Mouse (Mus musculus) kidney, embryonic 16.5 days (tissue): ENCODE measurements around the gene Tbc1d17. TPM values are rescaled to one million over a fixed set of nuclear protein-coding genes. Genes with fewer than 3 reads are reported as not detected.
A peak's percentile ranks its signal among the peaks of the same experiment; 100 is the strongest.

Experiments used
- ATAC-seq: fragments of 200-750 bp; cut with Nextera tagmentation; 2 replicates; pipeline ENCODE4 v1.8.0; 2017; ENCODE audit warnings: moderate TSS enrichment; ENCODE audit not compliant: low FRiP score, low TSS enrichment
- H3K27ac ChIP-seq: fragments of 300-500 bp; sonication (generic); 2 replicates; pipeline ENCODE4 v1.5.1; 2014; ENCODE audit warnings: low read length
- H3K27me3 ChIP-seq: fragments of 300-500 bp; sonication (generic); 2 replicates; pipeline ENCODE4 v1.6.1; 2014; ENCODE audit warnings: low read length, control low read depth, mixed read lengths; ENCODE audit not compliant: insufficient read depth
- H3K36me3 ChIP-seq: fragments of 300-500 bp; sonication (generic); 2 replicates; pipeline ENCODE4 v1.6.1; 2014; ENCODE audit warnings: low read length, control low read depth, mixed read lengths; ENCODE audit not compliant: insufficient read depth
- H3K4me1 ChIP-seq: fragments of 300-500 bp; sonication (generic); 2 replicates; pipeline ENCODE4 v1.6.1; 2014; ENCODE audit warnings: low read length, control low read depth, mixed read lengths; ENCODE audit not compliant: insufficient read depth
- H3K4me2 ChIP-seq: fragments of 300-500 bp; sonication (generic); replicated peaks from 2 replicates; pipeline ENCODE4 v1.6.1; 2014; ENCODE audit warnings: low read depth, low read length
- H3K4me3 ChIP-seq: fragments of 300-500 bp; sonication (generic); 2 replicates; pipeline ENCODE4 v1.5.1; 2014; ENCODE audit warnings: mild to moderate bottlenecking, low read length
- H3K9ac ChIP-seq: fragments of 300-500 bp; sonication (generic); replicated peaks from 2 replicates; pipeline ENCODE4 v1.6.1; 2014; ENCODE audit warnings: low read length
- H3K9me3 ChIP-seq: fragments of 300-500 bp; sonication (generic); 2 replicates; pipeline ENCODE4 v1.6.1; 2016; ENCODE audit warnings: low read length, control low read depth
- WGBS: fragments of 180-500 bp; shearing (Covaris S2); extraction: QIAGEN DNeasy Blood & Tissue Kit; methylation state at CpG from one replicate; pipeline ENCODE4 v1.1.7; 2014; 5-methylcytosine and 5-hydroxymethylcytosine counted together
- polyA plus RNA-seq: library from polyadenylated mRNA; unstranded; fragments of >200 nt; fragmentation: Nextera tagmentation; extraction: Ambion mirVana; gene quantifications from 2 replicates; pipeline ENCODE4 v1.2.1, GENCODE M21; 2015

Tbc1d17 gene
- 93.9 and 94.9 TPM in 2 replicates for polyA plus RNA-seq

- Histone ChIP-seq H3K9ac (peak within 1 kb of the TSS; percentile 93), H3K36me3 (peaks cover 46% of the 10 kb centered on the region), H3K27me3 (no peaks in the 10 kb centered on the region), H3K27ac (peak within 1 kb of the TSS; percentile 99), H3K4me2 (peak within 1 kb of the TSS; percentile 85), H3K9me3 (no peaks in the 10 kb centered on the region), H3K4me1 (peaks cover 33% of the 10 kb centered on the region), H3K4me3 (peak within 1 kb of the TSS; percentile 81)
- WGBS, result 0% methylated on average over 54 of the region's 54 CpGs
- peak; percentile 86 for ATAC-seq
These were observed at the start of gene Tbc1d17, which contains the start of gene Akt1s1 for GRCm38 (mm10) chr7:44848561-44849415. Gene Tbc1d17 (minus strand): TSS chr7:44849079. Gene Akt1s1 (plus strand): TSS chr7:44848991.

- ATAC-seq, result no peak
- H3K4me1 ChIP-seq, result peaks cover 43% of the 10 kb centered on the region
These were observed 49.7 kb upstream of the Tbc1d17 start for GRCm38 (mm10) chr7:44898607-44899006.

GRCm38 (mm10) chr7:44896499-44896898 lies 47.6 kb upstream of the Tbc1d17 start:
- peak overlapping the region; percentile 81 for H3K4me2 ChIP-seq
- peaks cover 17% of the 10 kb centered on the region; the same call in 1 of the 2 replicates for H3K36me3 ChIP-seq
- peak overlapping the region; percentile 77 for H3K4me3 ChIP-seq
- 25% methylated on average over 10 of the region's 10 CpGs for WGBS
- H3K27me3 ChIP-seq, result no peaks in the 10 kb centered on the region
- no peak for ATAC-seq
- peak overlapping the region; percentile 90 for H3K9ac ChIP-seq
- H3K27ac ChIP-seq, result peak overlapping the region; percentile 87
- no peaks in the 10 kb centered on the region for H3K9me3 ChIP-seq
- peaks cover 47% of the 10 kb centered on the region for H3K4me1 ChIP-seq

More at GRCm38 (mm10) chr7:44898607-44899006, 49.7 kb upstream of the Tbc1d17 start:
- H3K9me3 ChIP-seq, result no peaks in the 10 kb centered on the region
- H3K27me3 ChIP-seq, result no peaks in the 10 kb centered on the region
- H3K9ac ChIP-seq, result peak overlapping the region; percentile 20; the same call in 1 of the 2 replicates
- H3K4me3 ChIP-seq, result no peak overlapping the region; the same call in 1 of the 2 replicates
- H3K36me3 ChIP-seq, result peaks cover 24% of the 10 kb centered on the region; the same call in 1 of the 2 replicates
- 37% methylated on average over 19 of the region's 19 CpGs for WGBS
- H3K4me2 ChIP-seq, result no peak overlapping the region
- H3K27ac ChIP-seq, result 0 out of 2 replicates have a peak overlapping the region, but pooled peaks have one; percentile 37

- Histone ChIP-seq H3K9me3 (no peaks in the 10 kb centered on the region), H3K27ac (peak within 1 kb of the TSS; percentile 87), H3K9ac (peak within 1 kb of the TSS; percentile 90), H3K36me3 (peaks cover 16% of the 10 kb centered on the region; the same call in 1 of the 2 replicates), H3K27me3 (no peaks in the 10 kb centered on the region), H3K4me2 (peak within 1 kb of the TSS; percentile 81), H3K4me1 (peaks cover 47% of the 10 kb centered on the region), H3K4me3 (peak within 1 kb of the TSS; percentile 77)
- WGBS, result 1% methylated on average over 34 of the region's 34 CpGs
- ATAC-seq, result peak; percentile 32
These were observed 46.9 kb upstream of the Tbc1d17 start, which contains the start of gene Fuz for GRCm38 (mm10) chr7:44895593-44896434. Gene Fuz (plus strand): TSS chr7:44896079.

GRCm38 (mm10) chr7:44895206-44895592 lies 46.3 kb upstream of the Tbc1d17 start:
- H3K27ac ChIP-seq, result peak overlapping the region; percentile 87
- H3K27me3 ChIP-seq, result no peaks in the 10 kb centered on the region
- H3K4me3 ChIP-seq, result peak overlapping the region; percentile 77
- peaks cover 10% of the 10 kb centered on the region; the same call in 1 of the 2 replicates for H3K36me3 ChIP-seq
- WGBS, result 73% methylated on average over 7 of the region's 7 CpGs
- no peak for ATAC-seq
- H3K4me1 ChIP-seq, result peaks cover 47% of the 10 kb centered on the region
- peak overlapping the region; percentile 81 for H3K4me2 ChIP-seq
- peak overlapping the region; percentile 90; the same call in 1 of the 2 replicates for H3K9ac ChIP-seq
- H3K9me3 ChIP-seq, result no peaks in the 10 kb centered on the region

- Histone ChIP-seq H3K4me3 (no peak overlapping the region), H3K36me3 (peaks cover 5% of the 10 kb centered on the region; the same call in 1 of the 2 replicates), H3K9me3 (no peaks in the 10 kb centered on the region), H3K4me1 (peaks cover 48% of the 10 kb centered on the region), H3K4me2 (no peak overlapping the region), H3K9ac (no peak overlapping the region), H3K27me3 (no peaks in the 10 kb centered on the region), H3K27ac (no peak overlapping the region)
- 92% methylated on average over 3 of the region's 3 CpGs for WGBS
- ATAC-seq, result no peak
These were observed 45.3 kb upstream of the Tbc1d17 start for GRCm38 (mm10) chr7:44894175-44894574.

- peak overlapping the region; percentile 89 for H3K27ac ChIP-seq
- 33% methylated on average over 8 of the region's 8 CpGs for WGBS
- no peaks in the 10 kb centered on the region for H3K9me3 ChIP-seq
- H3K4me3 ChIP-seq, result 0 out of 2 replicates have a peak overlapping the region, but pooled peaks have one; percentile 11
- peak overlapping the region; percentile 77 for H3K4me2 ChIP-seq
- peaks cover 53% of the 10 kb centered on the region for H3K4me1 ChIP-seq
- 0 out of 2 replicates have a peak overlapping the region, but pooled peaks have one; percentile 56 for H3K9ac ChIP-seq
- no peak for ATAC-seq
- no peaks in the 10 kb centered on the region for H3K27me3 ChIP-seq
- H3K36me3 ChIP-seq, result peaks cover 9% of the 10 kb centered on the region; the same call in 1 of the 2 replicates
These were observed 44.3 kb upstream of the Tbc1d17 start for GRCm38 (mm10) chr7:44893197-44893596.

- peaks cover 9% of the 10 kb centered on the region; the same call in 1 of the 2 replicates for H3K36me3 ChIP-seq
- peak within 1 kb of the TSS; percentile 99 for H3K27ac ChIP-seq
- H3K27me3 ChIP-seq, result no peaks in the 10 kb centered on the region
- peak within 1 kb of the TSS; percentile 91 for H3K4me3 ChIP-seq
- H3K9ac ChIP-seq, result peak within 1 kb of the TSS; percentile 94
- peak; percentile 79 for ATAC-seq
- H3K9me3 ChIP-seq, result no peaks in the 10 kb centered on the region
- peak within 1 kb of the TSS; percentile 77 for H3K4me2 ChIP-seq
- peaks cover 49% of the 10 kb centered on the region for H3K4me1 ChIP-seq
- under 1% methylated on average over 56 of the region's 56 CpGs for WGBS
These were observed 43.5 kb upstream of the Tbc1d17 start, which contains the start of gene Med25 for GRCm38 (mm10) chr7:44892276-44892921. Gene Med25 (minus strand): TSS chr7:44892712.
